Comparison of ENCODE assay signal across 8 mouse cellular contexts in the genomic region with DNA sequence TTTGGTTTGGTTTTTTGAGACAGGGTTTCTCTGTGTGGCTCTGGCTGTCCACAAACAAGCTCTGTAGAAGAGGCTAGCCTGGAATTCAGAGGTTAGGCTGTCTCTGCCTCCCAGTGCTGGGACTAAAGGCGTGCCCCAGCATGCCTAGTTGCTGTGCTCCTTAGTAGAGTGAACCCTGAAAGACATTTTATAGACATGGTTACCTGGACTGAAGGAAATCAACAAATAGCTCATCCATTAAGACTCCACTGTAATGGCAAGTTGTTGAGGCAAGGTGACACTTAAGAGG. TPM values are rescaled to one million over a fixed set of nuclear protein-coding genes. Genes with fewer than 3 reads are reported as not detected.
DNase-seq lines count a peak whose midpoint lies in the region; ATAC-seq and TF ChIP-seq lines count a peak whose summit lies in the region.

No protein-coding gene starts in this region.

- no peaks in the 10 kb centered on the region for H3K27me3 ChIP-seq in forebrain, embryonic 12.5 days
- H3K27me3 ChIP-seq in liver, adult 2 months (ENCODE audit: control insufficient read depth, insufficient read depth, low read length) = no peaks in the 10 kb centered on the region

- H3K79me2 ChIP-seq in liver, adult 2 months (ENCODE audit: control insufficient read depth, insufficient read depth, low read length) = peaks cover 19% of the 10 kb centered on the region

- no peak for TF ChIP-seq CTCF in liver, adult 2 months (IDR thresholded peaks at IDR 0.05; ENCODE audit: low read depth, low read length)

- WGBS in forebrain, embryonic 12.5 days = 45% methylated on average over 1 of the region's 1 CpGs
- 32% methylated on average over 1 of the region's 1 CpGs for WGBS in liver, adult 2 months

- peak; percentile 11 for DNase-seq in kidney, adult 18-20 months
- no peak for DNase-seq in kidney, postnatal 36 days
- peak; percentile 7 for DNase-seq in NIH3T3 (ENCODE audit: low read depth)
- DNase-seq in liver, adult 2 months (ENCODE audit: extremely low read depth, low read depth, low spot score) = no peak
- DNase-seq in gastrocnemius, postnatal 36 days = no peak
- no peak for DNase-seq in frontal cortex, postnatal 10 days (ENCODE audit: low spot score in 2 of 2)

- H3K9me3 ChIP-seq in forebrain, embryonic 12.5 days = no peaks in the 10 kb centered on the region

- peak overlapping the region; percentile 96 for H3K4me3 ChIP-seq in forebrain, embryonic 12.5 days (replicated peaks)
- no peak overlapping the region for H3K4me3 ChIP-seq in liver, adult 2 months (ENCODE audit: insufficient read depth, low read depth, low read length)

- H3K36me3 ChIP-seq in forebrain, embryonic 12.5 days (replicated peaks) = no peaks in the 10 kb centered on the region
- no peaks in the 10 kb centered on the region for H3K36me3 ChIP-seq in liver, adult 2 months (ENCODE audit: control insufficient read depth, insufficient read depth, low read length)

- ATAC-seq in forebrain, embryonic 12.5 days (ENCODE audit: low FRiP score) = no peak
- ATAC-seq in frontal cortex, adult (ENCODE audit: low TSS enrichment) = no peak

- peak overlapping the region; percentile 72 for H3K4me2 ChIP-seq in forebrain, embryonic 12.5 days

- no peak overlapping the region for H3K27ac ChIP-seq in forebrain, embryonic 12.5 days
- 0 out of 2 replicates have a peak overlapping the region, but pooled peaks have one; percentile 20 for H3K27ac ChIP-seq in liver, adult 2 months (replicated peaks; ENCODE audit: insufficient read depth, low read depth, low read length)

- H3K4me1 ChIP-seq in forebrain, embryonic 12.5 days = peaks cover 23% of the 10 kb centered on the region
- H3K4me1 ChIP-seq in liver, adult 2 months (ENCODE audit: control insufficient read depth, insufficient read depth, low read length) = peaks cover 16% of the 10 kb centered on the region

- peak overlapping the region; percentile 33; the same call in 1 of the 2 replicates for H3K9ac ChIP-seq in forebrain, embryonic 12.5 days
- peak overlapping the region; percentile 39; the same call in 1 of the 2 replicates for H3K9ac ChIP-seq in liver, adult 2 months (ENCODE audit: low read depth, low read length)

- TF ChIP-seq POLR2A in liver, adult 2 months (IDR thresholded peaks at IDR 0.05; ENCODE audit: extremely low read depth, insufficient read depth, low read length) = no peak

- intact Hi-C loops in gastrocnemius, postnatal 36 days (cut with DNase I) = no loop called here

RNA-seq across cellular contexts. Expression of gene Dhx15, which starts 0.8 kb away (rescaled TPM):
- 209 and 225 TPM in 2 replicates for polyA plus RNA-seq in forebrain, embryonic 12.5 days (2016; fragmentation: Nextera tagmentation; extraction: Ambion mirVana)
- 65.7 and 67.9 TPM in 2 replicates for total RNA-seq in liver, adult 2 months (2014; rRNA removed)
- 16.4 and 17.4 TPM in 2 replicates for polyA plus RNA-seq in liver, adult 2 months (2012; rRNA removed)
- 10 to 100 TPM; 34.3 to 36.0 TPM for total RNA-seq in gastrocnemius, postnatal 36 days (2021)

Comparison
In these comparisons a context has a peak if more than half of its experiments do, and no peak if none do; other contexts are left out.
1. DNase-seq: peak in kidney, adult 18-20 months (single experiment) and NIH3T3 (single experiment); none in kidney, postnatal 36 days (0 of 2), liver, adult 2 months (single experiment), gastrocnemius, postnatal 36 days (0 of 2) and frontal cortex, postnatal 10 days (0 of 2).